Mouse (Mus musculus) heart, embryonic 14.5 days (tissue): Measurements from ENCODE around the gene Myh6. TPM values are rescaled to one million over a fixed set of nuclear protein-coding genes. Genes with fewer than 3 reads are reported as not detected.

Experiments used
- ATAC-seq: fragments of 200-750 bp; cut with Nextera tagmentation; 2 replicates; pipeline ENCODE4 v1.8.0; 2017; ENCODE audit warnings: low read depth, moderate TSS enrichment; ENCODE audit not compliant: insufficient number of reproducible peaks, insufficient read depth, low FRiP score
- H3K27ac ChIP-seq, 2 experiments: fragments of 200-500 bp in 1 of 2; fragments of 300-500 bp in 1 of 2; sonication (generic) in 1 of 2; replicated peaks in 1 of 2; 2 replicates each; pipeline ENCODE4 v1.5.1; 2012 to 2014; ENCODE audit warnings: low read depth in 2 of 2, low read length in 2 of 2, control low read depth in 1 of 2, mild to moderate bottlenecking in 1 of 2, mixed read lengths in 1 of 2; ENCODE audit not compliant: control insufficient read depth in 1 of 2, insufficient read depth in 1 of 2
- H3K27me3 ChIP-seq: fragments of 300-500 bp; sonication (generic); 2 replicates; pipeline ENCODE4 v1.6.1; 2014; ENCODE audit warnings: mild to moderate bottlenecking, low read length, control low read depth; ENCODE audit not compliant: control insufficient read depth, insufficient read depth
- H3K36me3 ChIP-seq: fragments of 300-500 bp; sonication (generic); 2 replicates; pipeline ENCODE4 v1.6.1; 2014; ENCODE audit warnings: mild to moderate bottlenecking, control low read depth, low read length, mixed read lengths; ENCODE audit not compliant: control insufficient read depth, insufficient read depth
- H3K4me1 ChIP-seq, 2 experiments: fragments of 200-500 bp in 1 of 2; fragments of 300-500 bp in 1 of 2; sonication (generic) in 1 of 2; 2 replicates each; pipeline ENCODE4 v1.6.1; 2012 to 2014; ENCODE audit warnings: low read length in 2 of 2, control low read depth in 1 of 2, mixed read lengths in 1 of 2; ENCODE audit not compliant: control insufficient read depth in 2 of 2, insufficient read depth in 2 of 2
- H3K4me2 ChIP-seq: fragments of 300-500 bp; sonication (generic); 2 replicates; pipeline ENCODE4 v1.6.1; 2014; ENCODE audit warnings: mild to moderate bottlenecking, low read length
- H3K4me3 ChIP-seq, 2 experiments: fragments of 200-500 bp in 1 of 2; fragments of 300-500 bp in 1 of 2; sonication (generic) in 1 of 2; 2 replicates each; pipeline ENCODE4 v1.5.1; 2012 to 2014; ENCODE audit warnings: low read length in 2 of 2, mild to moderate bottlenecking in 2 of 2, control low read depth in 1 of 2, low read depth in 1 of 2, moderate library complexity in 1 of 2; ENCODE audit not compliant: control insufficient read depth in 1 of 2, insufficient read depth in 1 of 2
- H3K9ac ChIP-seq: fragments of 300-500 bp; sonication (generic); 2 replicates; pipeline ENCODE4 v1.6.1; 2014; ENCODE audit warnings: mild to moderate bottlenecking, low read length
- H3K9me3 ChIP-seq: fragments of 300-500 bp; sonication (generic); 2 replicates; pipeline ENCODE4 v1.6.1; 2016; ENCODE audit warnings: low read length, control low read depth; ENCODE audit not compliant: control insufficient read depth
- WGBS: fragments of 180-500 bp; shearing (Covaris S2); extraction: QIAGEN DNeasy Blood & Tissue Kit; methylation state at CpG from one replicate; pipeline ENCODE4 v1.1.7; 2014; 5-methylcytosine and 5-hydroxymethylcytosine counted together
- polyA plus RNA-seq: library from polyadenylated mRNA; unstranded; fragments of >200 nt; fragmentation: Nextera tagmentation; extraction: Ambion mirVana; gene quantifications from 2 replicates; pipeline ENCODE4 v1.2.1, GENCODE M21; 2014

Myh6 gene
- polyA plus RNA-seq, 1 experiment from 2014 or later, result 2,728 TPM

GRCm38 (mm10) chr14:54958503-54958902 is 8.2 kb downstream of the Myh6 start:
- WGBS, result 60% methylated on average over 4 of the region's 4 CpGs
- Histone ChIP-seq H3K27ac (peak overlapping the region; percentile 7 to 39; a peak in 2 of 4 replicates), H3K4me1 (peaks cover 15 to 22% of the 10 kb centered on the region in 2 experiments; a peak in 3 of 4 replicates), H3K9me3 (no peaks in the 10 kb centered on the region), H3K36me3 (peaks cover 97% of the 10 kb centered on the region), H3K9ac (peak overlapping the region; percentile 63; the same call in 1 of the 2 replicates), H3K27me3 (no peaks in the 10 kb centered on the region), H3K4me2 (peak overlapping the region; percentile 66), H3K4me3 (peak overlapping the region in 1 of 2 experiments; percentile 12; a peak in 1 of 4 replicates)
- no peak for ATAC-seq

DNA sequence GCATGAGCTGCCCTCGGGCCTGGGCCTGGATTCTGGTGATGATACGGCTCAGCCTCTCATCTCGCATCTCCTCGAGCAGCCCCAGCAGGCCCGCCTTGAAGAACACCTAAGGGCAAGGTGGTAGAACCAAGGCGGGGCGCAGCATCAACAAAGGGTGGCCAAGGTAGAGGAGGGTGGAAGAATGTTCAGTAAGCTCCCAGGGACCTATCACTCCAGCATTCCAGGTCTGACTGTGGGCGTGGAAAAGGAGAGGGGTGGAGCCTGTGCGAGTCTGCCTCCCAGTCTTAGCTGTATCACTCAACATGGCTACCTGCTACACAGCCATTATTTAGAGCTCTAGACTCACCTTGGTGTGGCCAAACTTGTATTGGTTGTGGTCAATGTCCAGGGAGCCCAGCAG is 10.2 kb downstream of the Myh6 start:
- WGBS, result 64% methylated on average over 9 of the region's 9 CpGs
- Histone ChIP-seq H3K4me2 (peak overlapping the region; percentile 66; the same call in 1 of the 2 replicates), H3K36me3 (peaks cover 98% of the 10 kb centered on the region), H3K9me3 (no peaks in the 10 kb centered on the region), H3K4me3 (peak overlapping the region; percentile 6 to 11; a peak in 2 of 4 replicates), H3K4me1 (peaks cover 9 to 21% of the 10 kb centered on the region in 2 experiments; a peak in 3 of 4 replicates), H3K9ac (peak overlapping the region; percentile 48; the same call in 1 of the 2 replicates), H3K27ac (peak overlapping the region in 1 of 2 experiments; percentile 19; a peak in 1 of 4 replicates), H3K27me3 (no peaks in the 10 kb centered on the region)
- ATAC-seq, result no peak; the same call in 1 of the 2 replicates

DNA sequence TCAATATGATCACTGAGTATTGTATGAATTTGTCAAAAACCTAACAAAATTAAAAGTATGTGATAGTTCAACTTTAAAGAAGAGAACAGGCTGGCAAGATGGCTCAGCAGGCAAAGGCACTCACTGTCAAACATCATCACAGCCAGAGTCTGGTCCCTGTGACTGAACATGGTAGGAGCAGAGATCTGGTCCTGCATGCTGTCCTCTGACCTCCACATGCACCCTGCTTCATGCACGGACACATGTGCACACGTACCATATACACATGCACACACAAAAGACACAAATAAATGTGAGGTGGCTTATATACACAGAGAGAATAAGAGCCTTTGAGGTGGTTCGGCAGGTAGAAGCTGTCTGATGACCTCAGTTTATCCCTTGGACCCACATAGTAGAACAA is 11.2 kb downstream of the Myh6 start:
- Histone ChIP-seq H3K4me2 (no peak overlapping the region; the same call in 1 of the 2 replicates), H3K36me3 (peaks cover 98% of the 10 kb centered on the region), H3K4me3 (no peak overlapping the region), H3K4me1 (peaks cover 5 to 13% of the 10 kb centered on the region in 2 experiments; a peak in 3 of 4 replicates), H3K27ac (no peak overlapping the region), H3K27me3 (no peaks in the 10 kb centered on the region), H3K9ac (no peak overlapping the region), H3K9me3 (no peaks in the 10 kb centered on the region)
- 62% methylated on average over 3 of the region's 3 CpGs for WGBS
- no peak for ATAC-seq

GRCm38 (mm10) chr14:54954474-54954873 is 12.3 kb downstream of the Myh6 start:
- H3K4me1 ChIP-seq, result peaks cover 4 to 10% of the 10 kb centered on the region in 2 experiments; a peak in 2 of 4 replicates
- ATAC-seq, result no peak
- peaks cover 98% of the 10 kb centered on the region for H3K36me3 ChIP-seq
- no peak overlapping the region for H3K9ac ChIP-seq
- H3K4me3 ChIP-seq, result no peak overlapping the region
- H3K4me2 ChIP-seq, result no peak overlapping the region
- WGBS, result 66% methylated on average over 3 of the region's 3 CpGs
- no peaks in the 10 kb centered on the region for H3K9me3 ChIP-seq
- H3K27ac ChIP-seq, result 0 out of 4 replicates have a peak overlapping the region, but pooled peaks of 1 of the 2 experiments have one; percentile 28
- no peaks in the 10 kb centered on the region for H3K27me3 ChIP-seq

DNA sequence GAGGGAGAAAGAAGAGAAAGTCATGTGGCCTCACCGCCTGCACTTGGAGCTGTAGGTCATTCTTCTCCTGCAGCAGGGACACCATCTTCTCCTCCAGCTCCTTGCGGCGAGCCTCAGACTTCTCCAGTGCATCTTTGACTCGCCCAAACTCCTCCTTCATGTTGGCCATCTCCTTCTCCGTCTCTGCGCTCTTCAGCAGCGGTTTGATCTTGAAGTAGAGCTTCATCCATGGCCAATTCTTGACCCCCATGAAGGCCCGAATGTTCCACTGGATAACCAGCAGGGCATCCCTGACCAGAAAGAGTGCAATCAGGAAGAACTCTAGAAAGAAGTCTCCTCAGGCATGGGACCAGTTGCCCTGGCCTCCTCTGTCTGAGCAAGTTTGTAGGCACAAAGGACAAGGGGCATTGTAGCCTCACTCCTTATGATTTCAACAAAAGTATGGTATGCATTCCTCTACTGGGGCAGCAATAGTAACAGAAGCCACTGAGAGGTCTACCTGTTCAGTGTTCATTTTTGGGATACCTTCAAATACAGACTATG is 13.0 kb downstream of the Myh6 start:
- no peak for ATAC-seq
- Histone ChIP-seq H3K9me3 (no peaks in the 10 kb centered on the region), H3K4me3 (no peak overlapping the region), H3K9ac (no peak overlapping the region), H3K4me1 (peaks cover 5 to 10% of the 10 kb centered on the region in 2 experiments; a peak in 2 of 4 replicates), H3K27me3 (no peaks in the 10 kb centered on the region), H3K27ac (no peak overlapping the region), H3K4me2 (no peak overlapping the region), H3K36me3 (peaks cover 98% of the 10 kb centered on the region)
- 82% methylated on average over 8 of the region's 8 CpGs for WGBS

DNA sequence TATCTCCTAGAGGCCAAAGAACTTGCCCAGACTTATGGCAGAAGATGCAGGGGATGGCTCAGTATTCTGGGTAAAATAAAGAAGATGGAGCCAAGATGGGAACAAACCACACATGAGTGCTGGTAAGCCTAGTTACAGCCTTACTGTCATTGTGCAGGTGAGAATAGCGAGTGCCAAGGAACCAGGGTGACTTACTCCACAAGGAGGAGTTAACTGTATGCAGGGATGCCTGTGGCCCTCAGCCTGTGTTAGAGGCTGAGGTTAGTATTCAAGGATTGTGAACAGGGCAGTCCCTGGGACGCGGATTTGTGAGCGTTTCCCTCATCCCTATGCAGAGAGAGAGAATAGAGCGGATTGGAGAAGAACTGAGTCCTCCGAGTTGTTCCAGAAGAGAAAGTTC is 15.1 kb downstream of the Myh6 start:
- Histone ChIP-seq H3K27ac (no peak overlapping the region), H3K4me1 (peaks cover 2 to 3% of the 10 kb centered on the region in 2 experiments; a peak in 1 of 4 replicates), H3K36me3 (peaks cover 99% of the 10 kb centered on the region), H3K4me3 (no peak overlapping the region), H3K9ac (no peak overlapping the region), H3K27me3 (no peaks in the 10 kb centered on the region), H3K4me2 (no peak overlapping the region), H3K9me3 (no peaks in the 10 kb centered on the region)
- ATAC-seq, result no peak
- 75% methylated on average over 6 of the region's 6 CpGs for WGBS

DNA sequence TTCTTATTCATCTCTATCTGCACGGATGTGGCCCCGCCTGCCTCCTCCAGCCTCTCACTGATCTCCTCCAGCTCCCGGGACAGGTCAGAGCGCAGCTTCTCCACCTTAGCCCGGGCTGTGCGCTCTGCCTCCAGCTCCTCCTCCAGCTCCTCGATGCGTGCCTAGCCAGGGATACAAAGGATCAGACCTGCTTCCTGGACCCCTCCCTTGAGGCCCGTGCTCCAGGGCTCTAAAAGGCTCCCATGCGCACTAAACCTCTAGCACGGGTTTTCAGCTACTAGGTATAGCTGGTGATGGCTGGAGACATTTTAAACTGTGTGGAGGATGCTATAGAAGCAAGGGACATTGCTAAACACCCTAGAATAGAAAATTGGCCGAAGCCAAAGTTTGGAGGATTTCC is 16.2 kb downstream of the Myh6 start:
- no peak overlapping the region for H3K9ac ChIP-seq
- WGBS, result 48% methylated on average over 12 of the region's 12 CpGs
- H3K4me3 ChIP-seq, result no peak overlapping the region
- H3K4me1 ChIP-seq, result peaks cover 2 to 3% of the 10 kb centered on the region in 2 experiments; a peak in 1 of 4 replicates
- H3K4me2 ChIP-seq, result no peak overlapping the region
- no peak for ATAC-seq
- no peaks in the 10 kb centered on the region for H3K9me3 ChIP-seq
- peaks cover 100% of the 10 kb centered on the region for H3K36me3 ChIP-seq
- no peaks in the 10 kb centered on the region for H3K27me3 ChIP-seq
- H3K27ac ChIP-seq, result no peak overlapping the region
